Mouse (Mus musculus) megakaryocyte, embryonic 14.5 days (primary cell): Measurements from ENCODE around the gene Itga5.

Experiments
- FLI1 ChIP-seq: IDR thresholded peaks from 2 replicates; pipeline ENCODE4 v1.6.1; 2012; ENCODE audit warnings: low read length, inconsistent platforms, mixed read lengths
- GATA1 ChIP-seq: IDR thresholded peaks from 3 replicates; pipeline ENCODE4 v1.6.1; 2012; ENCODE audit warnings: mixed read lengths, low read length, inconsistent platforms, borderline replicate concordance

DNA sequence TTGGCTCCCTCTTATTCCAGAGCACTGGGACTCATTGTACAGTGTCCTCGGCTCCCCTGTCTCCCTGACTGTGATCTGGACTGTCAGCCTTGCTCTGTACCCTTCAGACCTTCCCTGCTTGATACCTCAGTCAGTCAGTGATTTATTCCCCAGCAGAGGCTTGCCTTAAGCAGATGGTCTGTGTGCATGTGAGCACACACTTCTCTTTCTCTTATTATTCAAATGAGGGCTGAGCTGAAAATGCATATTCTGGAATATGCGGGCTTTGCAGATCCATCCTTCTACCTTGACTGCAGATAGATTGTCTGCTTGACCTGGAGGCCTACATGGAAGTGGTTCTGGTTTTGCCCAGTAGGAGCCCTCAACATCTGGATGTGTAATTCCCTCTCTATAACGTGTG lies 68.5 kb downstream of the Itga5 start:
- TF ChIP-seq FLI1 = no peak
- TF ChIP-seq GATA1 = no peak
